Mouse (Mus musculus) thymus, adult 2 months (tissue): Measurements from ENCODE around the gene Tfap2a.

Experiments
- CTCF ChIP-seq: fragments of 200-500 bp; IDR thresholded peaks from 2 replicates; pipeline ENCODE4 v1.5.1; 2012; ENCODE audit warnings: mild to moderate bottlenecking, control low read depth, low read length, moderate library complexity, borderline replicate concordance; ENCODE audit not compliant: control insufficient read depth, poor library complexity, insufficient read depth; ENCODE audit errors: extremely low read depth
- POLR2A ChIP-seq: fragments of 200-500 bp; IDR thresholded peaks from 2 replicates; pipeline ENCODE4 v1.6.1; 2012; ENCODE audit warnings: mild to moderate bottlenecking, low read length, control low read depth, moderate library complexity; ENCODE audit not compliant: control insufficient read depth, poor library complexity, insufficient read depth; ENCODE audit errors: extremely low read depth

DNA sequence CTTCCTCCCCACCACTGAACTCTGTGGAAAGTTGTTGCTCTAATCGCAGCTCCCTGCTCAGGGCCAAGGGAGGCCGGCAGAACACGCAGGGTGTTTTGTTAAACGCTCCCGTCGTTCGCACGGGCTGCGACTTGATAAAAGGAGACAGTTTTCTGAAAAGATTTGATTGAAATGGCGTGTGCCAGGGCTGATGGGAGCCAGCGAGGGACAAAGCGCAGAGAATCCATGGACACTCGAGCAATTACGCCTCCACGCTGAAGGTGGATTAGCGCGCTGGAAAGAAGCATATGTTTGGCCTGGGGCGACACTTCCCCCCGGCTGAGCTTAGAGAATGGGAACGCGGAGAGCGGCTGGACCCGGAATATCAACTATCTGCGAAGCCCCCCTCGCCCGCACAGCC is 29.3 kb downstream of the Tfap2a start:
- TF ChIP-seq POLR2A (no peak), CTCF (no peak)
